Mouse (Mus musculus) ovary, adult 18-20 months (tissue): ENCODE results near the gene Egfl6.

Experiments
- DNase-seq: peaks from one replicate; pipeline ENCODE4 v3.0.0; 2022; ENCODE audit warnings: low spot score, mixed read lengths

Egfl6 gene

GRCm38 (mm10) chrX:166584947-166585824 lies at the start of gene Egfl6:
Egfl6 (minus strand) TSS chrX:166585720.
- DNase-seq, result peak; percentile 2

GRCm38 (mm10) chrX:166626866-166627570 lies 41.5 kb upstream of the Egfl6 start:
- no peak for DNase-seq

- DNase-seq, result no peak
Observed at GRCm38 (mm10) chrX:166626174-166626573, 40.7 kb upstream of the Egfl6 start.

GRCm38 (mm10) chrX:166623176-166623575 lies 37.7 kb upstream of the Egfl6 start:
- no peak for DNase-seq

DNA sequence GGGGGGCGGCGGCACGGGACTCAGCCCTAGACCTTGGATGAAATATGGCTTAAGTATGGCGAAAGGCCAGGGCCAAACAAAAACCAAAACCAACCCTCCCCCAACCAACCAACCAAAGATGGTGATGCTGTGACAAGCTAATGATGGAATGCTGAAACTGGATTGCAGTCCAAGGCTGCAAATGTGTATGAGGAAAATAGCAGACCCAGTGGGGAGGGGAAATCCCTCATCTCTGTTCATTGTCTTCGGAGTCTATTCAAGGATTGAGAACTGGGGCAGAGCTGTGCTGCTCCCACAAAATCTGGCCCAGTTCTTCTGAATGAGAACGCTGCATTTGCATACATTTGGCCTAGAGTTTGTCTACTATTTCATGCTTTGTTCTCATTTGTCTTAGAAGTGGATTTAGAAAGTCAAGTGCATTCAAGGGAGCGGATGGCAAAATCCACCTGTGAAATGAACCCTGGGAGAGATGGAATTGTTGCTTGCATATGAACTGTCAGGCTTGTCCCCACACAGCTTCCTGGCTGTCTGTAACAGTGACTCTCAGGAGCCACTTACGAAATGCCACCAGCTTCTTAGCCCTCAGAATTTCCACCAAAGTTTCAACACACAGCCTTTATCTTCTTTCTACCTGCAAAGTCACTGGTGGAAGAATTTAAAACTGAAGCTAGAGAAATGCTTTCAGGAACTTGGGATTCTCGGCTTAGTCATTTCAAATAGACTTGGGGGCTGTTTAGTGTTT lies 36.2 kb upstream of the Egfl6 start:
- peak; percentile 1 for DNase-seq

DNA sequence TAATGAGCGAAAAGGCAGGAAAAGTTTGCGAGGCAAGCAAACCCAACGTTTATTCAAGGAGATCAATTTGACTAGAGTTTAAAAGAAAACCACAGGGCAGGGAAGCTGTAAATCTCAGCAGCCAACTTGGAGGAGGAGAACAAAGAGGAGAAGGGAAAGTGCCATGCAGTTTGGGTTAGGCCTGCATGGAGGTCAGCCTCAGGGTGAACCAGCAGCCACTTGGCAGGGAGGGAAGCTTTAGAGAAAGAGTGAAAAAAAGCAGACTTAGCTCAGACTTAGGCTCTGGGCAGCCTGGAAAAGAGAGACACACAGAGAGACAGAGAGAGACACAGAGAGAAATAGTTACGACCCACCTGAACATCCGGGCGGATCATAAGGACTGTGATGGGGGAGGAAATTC lies 35.4 kb upstream of the Egfl6 start:
- DNase-seq, result no peak

DNA sequence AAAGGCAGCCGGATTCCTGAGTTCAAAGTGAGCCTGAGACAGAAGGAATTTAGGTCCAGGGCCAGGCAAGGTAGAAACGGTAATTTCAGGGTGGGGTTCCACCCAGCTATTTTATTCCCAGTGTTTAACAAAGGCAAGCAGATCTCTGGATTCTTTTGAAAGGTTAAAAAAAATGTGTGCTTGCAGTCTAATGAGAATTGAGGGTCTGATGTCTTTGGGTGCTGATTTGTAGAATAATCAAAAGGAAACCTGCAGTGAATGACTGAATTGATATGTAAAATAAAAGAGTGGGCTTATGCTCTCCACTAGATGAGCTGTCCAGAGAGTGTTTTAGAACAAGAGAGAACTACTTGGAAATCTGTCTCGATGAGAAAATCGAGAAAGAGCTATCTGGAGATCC lies 33.6 kb upstream of the Egfl6 start:
- no peak for DNase-seq

- no peak for DNase-seq
Observed at GRCm38 (mm10) chrX:166615191-166615590, 29.7 kb upstream of the Egfl6 start.

DNA sequence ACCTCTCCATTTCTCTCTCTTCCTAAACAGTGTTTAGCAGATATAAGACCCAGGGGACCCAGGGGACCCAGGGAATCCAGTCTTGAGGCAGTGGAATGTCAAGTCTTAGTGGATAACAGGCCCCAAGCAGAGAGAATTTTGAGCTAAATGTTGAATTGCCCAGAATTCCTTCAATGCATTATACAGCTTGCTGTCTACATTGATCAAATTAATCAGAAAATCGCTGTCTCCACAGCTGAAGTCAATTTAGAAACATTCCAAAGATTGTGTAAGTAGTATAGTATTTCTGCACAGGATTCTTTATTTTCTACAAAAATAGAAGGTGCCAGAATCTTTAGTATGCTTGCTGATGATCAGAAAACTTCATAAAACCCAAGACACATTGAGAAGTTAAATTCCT lies 9.4 kb downstream of the Egfl6 start:
- no peak for DNase-seq

DNA sequence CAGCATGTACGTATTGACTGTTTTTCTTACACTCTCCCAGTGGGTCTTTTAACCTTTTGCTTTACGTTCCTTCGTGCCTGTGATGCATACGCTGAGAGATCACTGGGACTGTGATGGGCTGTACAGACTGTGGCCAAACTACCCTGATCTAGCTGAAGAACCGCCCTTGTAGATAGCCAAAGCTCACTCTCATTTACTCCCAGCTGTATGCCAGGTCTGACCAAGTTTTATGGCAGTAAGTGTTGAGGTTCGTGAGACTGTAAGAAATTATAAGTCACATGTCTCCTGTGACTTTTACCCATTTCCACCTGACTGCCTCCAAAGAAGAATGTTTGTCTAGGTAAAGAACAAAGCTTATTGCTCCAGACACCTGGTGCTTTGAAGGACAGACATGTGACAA lies 19.5 kb downstream of the Egfl6 start:
- no peak for DNase-seq

GRCm38 (mm10) chrX:166565401-166565800 lies 20.1 kb downstream of the Egfl6 start:
- no peak for DNase-seq

- no peak for DNase-seq
Observed at GRCm38 (mm10) chrX:166564900-166565299, 20.6 kb downstream of the Egfl6 start.

- no peak for DNase-seq
Observed at GRCm38 (mm10) chrX:166559333-166559732, 26.2 kb downstream of the Egfl6 start.

- no peak for DNase-seq
Observed at GRCm38 (mm10) chrX:166552355-166552754, 33.2 kb downstream of the Egfl6 start.

DNA sequence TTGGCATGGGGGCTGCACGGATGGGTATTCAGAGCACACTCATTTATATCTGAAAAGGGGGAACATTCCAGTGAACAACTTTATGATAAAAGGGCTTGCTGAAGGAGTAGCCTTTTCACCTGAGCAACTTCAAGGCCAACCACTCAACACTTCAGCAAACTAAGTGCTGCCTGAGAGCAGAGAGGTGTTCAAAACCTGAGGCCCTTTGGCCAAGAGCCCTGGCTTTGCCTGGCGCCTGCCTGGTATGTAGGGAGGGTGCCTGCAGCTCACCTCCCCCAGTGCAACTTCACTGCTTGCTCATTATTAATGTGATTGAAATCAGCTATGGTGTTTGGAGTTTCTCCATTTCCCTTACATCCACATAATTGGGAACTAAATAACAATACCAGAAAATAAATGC lies 39.0 kb downstream of the Egfl6 start:
- DNase-seq, result no peak

DNA sequence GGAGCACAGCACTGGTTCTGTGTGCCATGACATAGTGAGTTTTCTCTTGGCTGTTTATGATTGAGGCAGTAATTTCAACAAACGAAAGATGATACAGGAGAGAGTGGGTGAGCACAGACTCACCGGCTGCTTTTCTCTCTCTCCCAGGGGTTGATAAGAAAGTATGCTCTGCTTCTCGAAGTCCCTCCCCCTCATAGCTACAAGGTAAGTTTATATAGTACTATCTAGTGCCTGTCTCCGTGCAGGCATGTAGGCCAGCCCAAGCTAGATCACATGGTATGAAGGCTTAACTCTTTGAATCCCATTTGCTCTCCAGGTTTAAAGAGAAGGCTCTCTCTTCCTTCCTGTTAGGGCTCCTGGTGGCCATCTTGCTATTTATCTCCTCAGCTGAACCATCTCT lies 50.4 kb downstream of the Egfl6 start:
- no peak for DNase-seq

DNA sequence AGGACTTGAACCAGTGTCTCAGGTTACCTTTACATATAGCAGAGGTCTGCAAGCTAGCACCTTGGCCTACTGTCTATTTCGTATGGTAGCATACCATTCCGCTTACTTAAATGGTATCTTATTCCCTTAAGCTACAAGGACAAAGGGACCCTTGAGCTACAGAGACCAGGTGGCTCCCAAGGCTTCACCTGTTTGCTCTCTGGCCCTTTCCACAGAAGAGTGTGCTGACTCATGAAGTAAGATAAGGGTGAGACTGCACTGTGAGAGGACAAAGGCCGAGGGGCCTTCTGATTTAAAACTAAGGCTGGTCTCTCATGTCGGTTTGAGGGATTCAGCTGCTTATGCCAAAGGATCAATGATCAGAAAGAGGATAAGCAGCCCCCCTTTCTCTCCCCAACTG lies 52.1 kb downstream of the Egfl6 start:
- no peak for DNase-seq

DNA sequence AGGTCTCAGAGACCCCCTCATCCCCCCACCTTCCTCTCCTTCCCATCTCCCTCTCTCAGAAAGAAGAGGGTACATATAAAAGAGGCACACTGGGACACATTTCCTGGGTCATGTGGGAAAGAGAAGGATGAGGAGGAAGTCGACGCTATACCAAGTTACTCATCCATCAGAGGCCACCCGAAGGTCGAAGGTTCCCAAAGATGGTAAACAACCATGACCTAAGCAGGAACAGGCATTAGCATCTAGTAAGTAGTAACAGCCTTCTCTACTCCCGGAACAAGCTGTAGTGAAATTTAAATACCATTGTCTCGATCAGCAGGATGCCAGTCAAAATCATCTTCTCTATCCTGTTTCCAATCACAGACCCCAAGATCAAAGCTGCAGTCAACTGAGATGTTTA lies 53.8 kb downstream of the Egfl6 start:
- DNase-seq, result no peak

- DNase-seq, result no peak
Observed at GRCm38 (mm10) chrX:166528126-166528525, 57.4 kb downstream of the Egfl6 start.

DNA sequence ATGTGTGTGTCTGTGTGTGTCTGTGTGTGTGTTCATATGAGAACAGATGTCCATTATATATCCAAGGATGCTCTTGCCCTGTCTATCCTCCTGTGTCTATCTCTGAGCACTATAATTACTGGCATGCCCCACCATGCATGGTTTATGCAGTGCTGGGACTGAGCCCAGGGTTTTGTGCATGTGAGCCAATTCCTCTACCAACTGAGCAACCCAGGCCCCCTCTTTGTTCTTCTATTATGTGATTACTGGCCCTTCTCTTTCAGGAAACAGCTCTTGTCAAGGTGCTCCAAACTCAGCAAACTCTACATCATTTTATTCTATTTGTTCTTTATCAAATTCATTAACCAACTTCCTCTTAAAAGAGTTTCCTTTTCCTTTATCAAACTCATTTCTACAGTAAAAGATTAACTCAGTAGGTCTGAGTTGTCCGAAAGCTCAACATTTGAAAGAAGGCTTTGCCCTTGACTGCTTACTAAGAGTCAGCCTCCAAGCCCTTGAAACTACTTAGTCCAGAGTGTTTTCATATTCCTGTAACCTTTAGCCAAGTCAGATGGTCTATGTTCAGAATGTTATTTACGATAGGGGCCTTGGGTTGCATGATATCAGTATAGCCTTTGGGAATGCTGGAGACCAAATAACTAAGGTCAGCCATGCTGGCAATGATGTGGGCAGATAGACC lies 59.7 kb downstream of the Egfl6 start:
- DNase-seq, result peak; percentile 9

- no peak for DNase-seq
Observed at GRCm38 (mm10) chrX:166520782-166521181, 64.7 kb downstream of the Egfl6 start.

DNA sequence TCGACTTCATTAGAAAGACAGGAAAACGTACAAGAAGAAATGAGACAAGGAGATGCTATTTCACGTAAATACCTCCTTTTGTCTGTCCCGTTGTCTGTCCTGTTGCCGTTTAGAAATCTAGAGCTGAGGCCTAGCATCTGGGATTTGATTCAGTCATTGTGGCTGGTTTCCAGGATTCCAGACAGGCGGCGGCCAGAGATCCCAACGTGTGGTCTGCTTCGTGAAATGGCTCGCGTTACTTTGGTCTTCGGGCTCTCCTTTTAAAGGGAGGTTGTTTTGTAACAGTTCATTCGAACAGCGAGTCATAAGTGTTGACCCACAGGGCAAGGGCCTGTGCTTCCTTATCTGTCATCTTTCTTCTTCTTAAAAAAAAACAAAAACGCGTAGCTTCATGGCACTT lies 67.2 kb downstream of the Egfl6 start, which contains the start of gene Tceanc:
TSS of gene Tceanc (minus strand) at position 223 of the 400 bp plus-strand sequence.
- DNase-seq, result no peak
